Mouse (Mus musculus): ENCODE data around the gene Hist2h2ac.

GRCm38 (mm10) chr3:96254683-96255355 is 34.1 kb upstream of the Hist2h2ac start:
- no peak for TF ChIP-seq CTCF (IDR thresholded peaks at IDR 0.05; ENCODE audit: control insufficient read depth, insufficient read depth, insufficient read length)
- no peak for TF ChIP-seq MAX (IDR thresholded peaks at IDR 0.05)
- TF ChIP-seq USF1 (IDR thresholded peaks at IDR 0.05; ENCODE audit: low read depth): no peak
- no peak for TF ChIP-seq MYOG (IDR thresholded peaks at IDR 0.05; ENCODE audit: control insufficient read depth, extremely low read depth, insufficient read length)
- TF ChIP-seq MYOD1 (IDR thresholded peaks at IDR 0.05; ENCODE audit: control insufficient read depth, insufficient read length, low read depth): no peak
- no peak for TF ChIP-seq FOSL1 (IDR thresholded peaks at IDR 0.05; ENCODE audit: insufficient read depth, low read length, poor library complexity, severe bottlenecking)
